Mouse (Mus musculus) erythroblast, embryonic 14.5 days (primary cell): ENCODE measurements around the gene Dpy19l3. TPM values are rescaled to one million over a fixed set of nuclear protein-coding genes. Genes with fewer than 3 reads are reported as not detected.

Source experiments
- H3K27me3 ChIP-seq: 2 replicates; pipeline ENCODE4 v1.6.1; 2012; ENCODE audit warnings: inconsistent platforms; ENCODE audit not compliant: control insufficient read depth
- H3K36me3 ChIP-seq: 2 replicates; pipeline ENCODE4 v1.6.1; 2012; ENCODE audit warnings: mild to moderate bottlenecking, inconsistent platforms; ENCODE audit not compliant: control insufficient read depth
- H3K4me1 ChIP-seq: 2 replicates; pipeline ENCODE4 v1.6.1; 2012; ENCODE audit warnings: inconsistent platforms; ENCODE audit not compliant: control insufficient read depth
- H3K4me3 ChIP-seq: replicated peaks from 2 replicates; pipeline ENCODE3; 2012; ENCODE audit warnings: moderate library complexity, mild to moderate bottlenecking, inconsistent platforms
- H3K9me3 ChIP-seq: 2 replicates; pipeline ENCODE4 v1.6.1; 2012; ENCODE audit warnings: low read length, inconsistent platforms, mixed read lengths; ENCODE audit not compliant: control insufficient read depth
- GATA1 ChIP-seq: IDR thresholded peaks from 2 replicates; pipeline ENCODE4 v1.6.1; 2012; ENCODE audit warnings: low read length, inconsistent platforms, mixed read lengths
- TAL1 ChIP-seq: IDR thresholded peaks from 3 replicates; pipeline ENCODE4 v1.6.1; 2012; ENCODE audit warnings: low read length, inconsistent platforms, mixed read lengths
- polyA plus RNA-seq: library from polyadenylated mRNA; stranded (reverse); fragments of >175 nt; gene quantifications from 2 replicates; pipeline ENCODE4 v1.2.3, GENCODE M21; 2012

The Dpy19l3 gene
- polyA plus RNA-seq, 1 experiment: 0.11 TPM

GRCm38 (mm10) chr7:35718421-35719178 lies 35.7 kb downstream of the Dpy19l3 start:
- Histone ChIP-seq H3K36me3 (peaks cover 10% of the 10 kb centered on the region; the same call in 1 of the 2 replicates), H3K4me1 (no peaks in the 10 kb centered on the region), H3K4me3 (no peak overlapping the region), H3K9me3 (peaks cover 2% of the 10 kb centered on the region; the same call in 1 of the 2 replicates), H3K27me3 (no peaks in the 10 kb centered on the region)
- TF ChIP-seq TAL1 (no peak), GATA1 (no peak)

DNA sequence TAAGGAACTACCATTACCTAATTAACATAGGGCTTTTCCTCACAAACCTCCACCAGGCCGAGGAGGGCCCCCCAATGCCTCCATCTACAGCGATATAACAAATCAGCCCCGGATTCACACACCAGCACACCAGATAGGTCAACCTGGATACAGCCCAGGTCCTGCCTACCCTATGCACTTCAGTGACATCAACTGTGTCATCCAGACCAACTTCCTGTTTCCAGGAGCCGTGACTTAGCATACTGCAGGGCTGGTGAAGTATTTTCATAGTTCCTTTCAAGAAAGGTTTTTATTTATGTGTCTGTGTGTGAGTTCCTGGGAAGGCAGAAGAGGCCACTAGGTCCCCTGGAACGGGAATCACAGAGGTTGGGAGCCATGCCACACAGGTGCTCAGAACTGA lies 43.9 kb downstream of the Dpy19l3 start:
- H3K4me1 ChIP-seq: no peaks in the 10 kb centered on the region
- no peak overlapping the region for H3K4me3 ChIP-seq
- peaks cover 6% of the 10 kb centered on the region; the same call in 1 of the 2 replicates for H3K36me3 ChIP-seq
- no peaks in the 10 kb centered on the region for H3K27me3 ChIP-seq
- H3K9me3 ChIP-seq: no peaks in the 10 kb centered on the region
- TF ChIP-seq TAL1: no peak
- TF ChIP-seq GATA1: no peak

- no peak for TF ChIP-seq GATA1
- TF ChIP-seq TAL1: no peak
- no peaks in the 10 kb centered on the region for H3K4me1 ChIP-seq
Observed at GRCm38 (mm10) chr7:35708101-35708500, 46.2 kb downstream of the Dpy19l3 start.

DNA sequence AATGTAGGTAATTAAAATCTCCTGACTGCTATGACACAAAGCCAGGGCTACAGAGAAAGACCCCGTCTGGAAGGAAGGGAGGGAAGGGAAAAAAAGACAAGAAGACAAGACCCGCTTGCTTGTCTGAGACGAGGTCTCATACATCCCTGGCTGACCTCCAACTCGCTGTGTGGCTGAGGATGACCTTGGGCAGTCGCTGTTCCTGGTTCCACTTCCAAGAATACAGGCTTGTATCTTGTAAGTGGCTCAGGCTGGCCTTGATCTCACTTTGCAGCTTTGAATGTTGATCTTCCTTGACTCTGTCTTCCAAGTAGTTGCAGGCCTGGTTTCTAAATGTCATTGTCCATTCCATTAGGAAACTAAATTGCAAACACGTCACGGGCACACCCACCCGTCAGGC lies 55.2 kb downstream of the Dpy19l3 start:
- H3K4me1 ChIP-seq: no peaks in the 10 kb centered on the region
- TF ChIP-seq TAL1 (no peak), GATA1 (no peak)
- H3K9me3 ChIP-seq: no peaks in the 10 kb centered on the region

More at GRCm38 (mm10) chr7:35708101-35708500, 46.2 kb downstream of the Dpy19l3 start:
- peaks cover 4% of the 10 kb centered on the region; the same call in 1 of the 2 replicates for H3K36me3 ChIP-seq
- H3K27me3 ChIP-seq: no peaks in the 10 kb centered on the region
- H3K9me3 ChIP-seq: no peaks in the 10 kb centered on the region
- H3K4me3 ChIP-seq: no peak overlapping the region

GRCm38 (mm10) chr7:35698073-35698472 lies 56.2 kb downstream of the Dpy19l3 start:
- Histone ChIP-seq H3K27me3 (no peaks in the 10 kb centered on the region), H3K9me3 (no peaks in the 10 kb centered on the region), H3K4me1 (no peaks in the 10 kb centered on the region), H3K4me3 (no peak overlapping the region), H3K36me3 (no peaks in the 10 kb centered on the region)
- TF ChIP-seq GATA1 (no peak), TAL1 (no peak)

More for the DNA sequence above, 55.2 kb downstream of the Dpy19l3 start:
- Histone ChIP-seq H3K27me3 (no peaks in the 10 kb centered on the region), H3K4me3 (no peak overlapping the region), H3K36me3 (peaks cover 2% of the 10 kb centered on the region; the same call in 1 of the 2 replicates)

DNA sequence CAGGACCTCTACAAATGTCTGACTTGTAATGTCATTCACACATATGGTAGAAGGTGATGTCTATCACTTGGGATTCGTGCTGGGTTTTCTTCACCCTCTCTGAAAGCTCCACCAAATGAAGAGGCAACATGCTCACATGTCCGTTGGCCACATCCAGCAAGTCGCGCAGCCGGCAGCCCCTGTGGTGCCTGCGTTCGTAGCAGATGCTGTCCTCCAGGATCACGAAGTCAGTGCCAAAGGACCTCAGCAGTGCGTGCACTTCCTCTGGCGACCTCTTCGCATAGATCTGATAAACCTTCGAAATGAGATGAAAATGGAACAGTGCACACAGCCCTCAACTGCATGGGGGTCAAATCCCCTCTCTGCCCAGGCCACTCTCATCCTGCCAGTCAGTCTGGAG lies 61.6 kb downstream of the Dpy19l3 start:
- H3K27me3 ChIP-seq: no peaks in the 10 kb centered on the region
- TF ChIP-seq TAL1 (no peak), GATA1 (no peak)
- H3K4me3 ChIP-seq: no peak overlapping the region
- H3K9me3 ChIP-seq: no peaks in the 10 kb centered on the region
- no peaks in the 10 kb centered on the region for H3K4me1 ChIP-seq
- no peaks in the 10 kb centered on the region; the same call in 1 of the 2 replicates for H3K36me3 ChIP-seq

DNA sequence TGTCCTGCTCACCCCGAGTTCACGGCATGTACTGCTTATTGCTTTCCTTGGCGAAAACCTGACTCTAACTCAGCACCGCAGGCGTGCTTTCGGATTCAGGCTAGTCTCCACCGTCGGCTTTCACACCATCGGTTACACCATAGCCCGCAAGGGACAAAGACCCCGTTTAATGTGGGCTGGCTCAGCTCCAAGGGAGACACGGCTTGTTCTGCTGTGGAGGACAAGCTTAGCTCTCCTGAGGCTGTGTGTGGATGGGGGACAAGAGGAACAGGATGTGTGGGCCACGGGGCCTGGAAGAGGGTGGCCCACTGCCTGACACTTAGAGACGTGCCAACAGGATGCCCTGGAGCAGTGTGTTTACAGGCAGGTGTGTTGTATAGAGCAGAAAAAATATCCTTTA lies 62.1 kb downstream of the Dpy19l3 start:
- Histone ChIP-seq H3K27me3 (no peaks in the 10 kb centered on the region), H3K4me3 (no peak overlapping the region), H3K4me1 (no peaks in the 10 kb centered on the region), H3K36me3 (no peaks in the 10 kb centered on the region; the same call in 1 of the 2 replicates), H3K9me3 (no peaks in the 10 kb centered on the region)
- no peak for TF ChIP-seq TAL1
- TF ChIP-seq GATA1: no peak

- Histone ChIP-seq H3K4me1 (no peaks in the 10 kb centered on the region), H3K27me3 (no peaks in the 10 kb centered on the region), H3K36me3 (no peaks in the 10 kb centered on the region; the same call in 1 of the 2 replicates), H3K9me3 (no peaks in the 10 kb centered on the region), H3K4me3 (no peak overlapping the region)
- TF ChIP-seq TAL1: no peak
- no peak for TF ChIP-seq GATA1
Observed at GRCm38 (mm10) chr7:35688781-35689349, 65.4 kb downstream of the Dpy19l3 start.

DNA sequence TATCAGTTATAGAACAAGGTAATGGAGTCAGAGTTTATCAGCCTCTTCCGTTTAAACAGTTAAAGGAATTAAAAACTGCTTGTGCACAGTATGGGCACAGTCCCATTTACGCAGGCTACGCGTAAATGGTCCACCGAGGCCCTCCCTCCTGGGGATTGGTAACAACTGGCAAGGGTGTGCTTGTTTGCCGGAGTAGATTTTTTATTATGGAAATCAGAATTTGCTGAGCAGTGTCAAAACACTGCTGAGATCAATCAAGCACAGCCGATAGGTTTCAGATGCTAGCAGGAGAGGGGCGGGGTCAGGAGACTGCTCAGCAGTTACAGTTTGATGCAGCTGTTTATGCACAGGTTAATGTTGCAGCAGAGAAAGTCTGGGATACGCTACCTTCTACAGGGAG lies 66.0 kb downstream of the Dpy19l3 start:
- H3K27me3 ChIP-seq: no peaks in the 10 kb centered on the region
- no peaks in the 10 kb centered on the region for H3K4me1 ChIP-seq
- H3K4me3 ChIP-seq: no peak overlapping the region
- TF ChIP-seq TAL1 (no peak), GATA1 (no peak)
- H3K9me3 ChIP-seq: no peaks in the 10 kb centered on the region
- no peaks in the 10 kb centered on the region; the same call in 1 of the 2 replicates for H3K36me3 ChIP-seq
